Mouse (Mus musculus) embryonic facial prominence, embryonic 10.5 days (tissue): ENCODE measurements around the gene Cdh23. TPM values are rescaled to one million over a fixed set of nuclear protein-coding genes. Genes with fewer than 3 reads are reported as not detected.
A peak's percentile ranks its signal among the peaks of the same experiment; 100 is the strongest.

ENCODE experiments used
- DNase-seq: peaks from one replicate; pipeline ENCODE4 v3.0.0-alpha.2; 2017; ENCODE audit warnings: low spot score
- H3K27ac ChIP-seq: fragments of 300-500 bp; sonication (generic); replicated peaks from 2 replicates; pipeline ENCODE4 v1.5.1; 2016; ENCODE audit warnings: mild to moderate bottlenecking
- H3K27me3 ChIP-seq: fragments of 300-500 bp; sonication (generic); replicated peaks from 2 replicates; pipeline ENCODE4 v1.6.1; 2016; ENCODE audit warnings: low read depth, mild to moderate bottlenecking; ENCODE audit not compliant: poor library complexity, severe bottlenecking
- H3K36me3 ChIP-seq: fragments of 300-500 bp; sonication (generic); replicated peaks from 2 replicates; pipeline ENCODE4 v1.6.1; 2016; ENCODE audit warnings: mild to moderate bottlenecking, moderate library complexity
- H3K4me1 ChIP-seq: fragments of 300-500 bp; sonication (generic); 2 replicates; pipeline ENCODE4 v1.6.1; 2016
- H3K4me3 ChIP-seq: fragments of 300-500 bp; sonication (generic); 2 replicates; pipeline ENCODE4 v1.5.1; 2016; ENCODE audit warnings: mild to moderate bottlenecking, moderate library complexity
- H3K9me3 ChIP-seq: fragments of 300-500 bp; sonication (generic); 2 replicates; pipeline ENCODE4 v1.6.1; 2016; ENCODE audit warnings: mild to moderate bottlenecking
- WGBS: fragments of 180-500 bp; shearing (Covaris S2); methylation state at CpG from one replicate; pipeline ENCODE4 v1.1.7; 2016; 5-methylcytosine and 5-hydroxymethylcytosine counted together
- polyA plus RNA-seq: library from polyadenylated mRNA; unstranded; fragments of >200 nt; fragmentation: Nextera tagmentation; extraction: Ambion mirVana; gene quantifications from 2 replicates; pipeline ENCODE4 v1.2.1, GENCODE M21; 2016

Gene Cdh23
- polyA plus RNA-seq, 1 experiment from 2014 or later: 0.29 TPM

- H3K27ac ChIP-seq: 0 out of 2 replicates have a peak overlapping the region, but pooled peaks have one; percentile 7
Observed at GRCm38 (mm10) chr10:60357901-60358300, 338.4 kb downstream of the Cdh23 start.

GRCm38 (mm10) chr10:60357441-60357840 is 338.8 kb downstream of the Cdh23 start:
- WGBS: 85% methylated on average over 4 of the region's 4 CpGs
- no peaks in the 10 kb centered on the region for H3K36me3 ChIP-seq
- peaks cover 58% of the 10 kb centered on the region for H3K4me1 ChIP-seq
- no peak overlapping the region for H3K4me3 ChIP-seq
- H3K9me3 ChIP-seq: no peaks in the 10 kb centered on the region
- no peak for DNase-seq
- H3K27ac ChIP-seq: 0 out of 2 replicates have a peak overlapping the region, but pooled peaks have one; percentile 7
- no peaks in the 10 kb centered on the region for H3K27me3 ChIP-seq

More at GRCm38 (mm10) chr10:60357901-60358300, 338.4 kb downstream of the Cdh23 start:
- Histone ChIP-seq H3K4me3 (no peak overlapping the region), H3K36me3 (no peaks in the 10 kb centered on the region), H3K4me1 (peaks cover 55% of the 10 kb centered on the region), H3K27me3 (no peaks in the 10 kb centered on the region), H3K9me3 (no peaks in the 10 kb centered on the region)
- 92% methylated on average over 14 of the region's 14 CpGs for WGBS
- no peak for DNase-seq

- H3K27ac ChIP-seq: peak overlapping the region; percentile 72
- H3K9me3 ChIP-seq: no peaks in the 10 kb centered on the region
- no peak for DNase-seq
- no peaks in the 10 kb centered on the region for H3K27me3 ChIP-seq
- 69% methylated on average over 11 of the region's 11 CpGs for WGBS
- H3K4me3 ChIP-seq: no peak overlapping the region
- peaks cover 68% of the 10 kb centered on the region for H3K4me1 ChIP-seq
- no peaks in the 10 kb centered on the region for H3K36me3 ChIP-seq
Observed at GRCm38 (mm10) chr10:60354881-60355677, 341.2 kb downstream of the Cdh23 start.

- no peak for DNase-seq
- Histone ChIP-seq H3K4me1 (peaks cover 78% of the 10 kb centered on the region), H3K9me3 (no peaks in the 10 kb centered on the region), H3K27ac (peak overlapping the region; percentile 72), H3K36me3 (no peaks in the 10 kb centered on the region), H3K27me3 (peaks cover 2% of the 10 kb centered on the region; the same call in 1 of the 2 replicates), H3K4me3 (no peak overlapping the region)
- 87% methylated on average over 4 of the region's 4 CpGs for WGBS
Observed at GRCm38 (mm10) chr10:60354003-60354325, 342.3 kb downstream of the Cdh23 start.

- WGBS: 61% methylated on average over 5 of the region's 5 CpGs
- peaks cover 7% of the 10 kb centered on the region for H3K27me3 ChIP-seq
- peak overlapping the region; percentile 72 for H3K27ac ChIP-seq
- H3K9me3 ChIP-seq: no peaks in the 10 kb centered on the region
- no peak for DNase-seq
- no peak overlapping the region for H3K4me3 ChIP-seq
- H3K36me3 ChIP-seq: no peaks in the 10 kb centered on the region
- H3K4me1 ChIP-seq: peaks cover 79% of the 10 kb centered on the region
Observed at GRCm38 (mm10) chr10:60353241-60354002, 342.9 kb downstream of the Cdh23 start.

DNA sequence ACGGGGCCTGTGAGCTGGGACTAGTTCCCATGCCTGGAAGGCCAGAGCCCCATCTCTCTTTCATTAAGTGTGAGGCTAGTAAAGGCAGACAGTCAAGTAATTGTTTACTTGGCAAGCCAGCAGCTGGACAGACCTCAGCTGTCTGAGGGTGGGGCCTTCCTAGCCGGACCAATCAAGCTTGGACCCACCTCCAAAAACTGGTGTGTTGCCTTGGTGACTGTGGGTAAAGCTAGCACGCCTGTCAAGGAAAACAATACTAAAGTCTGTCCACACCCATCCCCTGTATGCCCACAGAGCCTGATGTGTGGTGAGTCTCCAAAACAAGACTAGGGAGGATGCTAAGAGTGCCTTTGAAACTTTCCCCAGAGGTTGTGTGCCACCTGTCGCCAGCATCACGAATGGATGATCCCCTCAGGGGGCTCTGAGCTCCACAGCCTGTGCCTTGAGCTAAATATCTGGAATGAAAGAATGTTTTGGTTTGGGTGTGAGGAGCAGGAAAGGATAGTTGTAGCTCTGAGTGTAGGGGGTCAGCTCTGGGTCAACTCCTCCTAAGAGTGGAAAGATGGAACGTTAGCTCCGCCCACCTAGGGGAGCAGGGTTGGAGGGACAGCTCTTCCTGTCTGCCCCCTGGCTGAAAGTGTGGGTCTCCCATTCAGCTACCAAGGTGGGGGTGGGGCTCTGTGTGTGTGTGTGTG is 344.4 kb downstream of the Cdh23 start:
- Histone ChIP-seq H3K27ac (peak overlapping the region; percentile 81), H3K4me3 (0 out of 2 replicates have a peak overlapping the region, but pooled peaks have one; percentile 3), H3K9me3 (no peaks in the 10 kb centered on the region), H3K36me3 (no peaks in the 10 kb centered on the region), H3K4me1 (peaks cover 85% of the 10 kb centered on the region), H3K27me3 (peaks cover 23% of the 10 kb centered on the region)
- WGBS: 18% methylated on average over 7 of the region's 7 CpGs
- DNase-seq: peak; percentile 69

- DNase-seq: no peak
- Histone ChIP-seq H3K27ac (peak overlapping the region; percentile 81), H3K27me3 (peaks cover 27% of the 10 kb centered on the region), H3K4me1 (peaks cover 91% of the 10 kb centered on the region), H3K36me3 (no peaks in the 10 kb centered on the region), H3K9me3 (no peaks in the 10 kb centered on the region), H3K4me3 (0 out of 2 replicates have a peak overlapping the region, but pooled peaks have one; percentile 3)
- 13% methylated on average over 3 of the region's 3 CpGs for WGBS
Observed at GRCm38 (mm10) chr10:60351248-60351647, 345.0 kb downstream of the Cdh23 start.

DNA sequence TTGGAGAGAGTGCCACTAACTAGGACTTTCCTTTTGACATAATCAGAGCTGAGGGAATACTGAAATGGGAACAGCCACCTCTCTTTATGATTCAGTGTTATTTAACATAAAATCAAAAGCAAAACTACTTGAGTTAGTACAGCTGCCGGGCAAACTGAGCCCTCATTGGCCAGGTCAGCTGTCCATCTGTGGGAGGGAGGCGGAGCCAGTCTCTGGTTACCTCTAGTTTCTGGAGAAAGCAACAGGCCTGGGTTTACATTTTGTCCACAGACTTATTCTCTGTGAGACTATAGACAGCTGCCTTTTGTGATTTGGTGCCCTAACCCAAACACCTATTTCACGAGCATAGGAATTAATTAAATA is 345.5 kb downstream of the Cdh23 start:
- WGBS: 41% methylated on average over 3 of the region's 3 CpGs
- DNase-seq: peak; percentile 87
- H3K27me3 ChIP-seq: peaks cover 32% of the 10 kb centered on the region
- H3K9me3 ChIP-seq: no peaks in the 10 kb centered on the region
- H3K36me3 ChIP-seq: no peaks in the 10 kb centered on the region
- peaks cover 94% of the 10 kb centered on the region for H3K4me1 ChIP-seq
- H3K4me3 ChIP-seq: no peak overlapping the region; the same call in 1 of the 2 replicates
- peak overlapping the region; percentile 81 for H3K27ac ChIP-seq

DNA sequence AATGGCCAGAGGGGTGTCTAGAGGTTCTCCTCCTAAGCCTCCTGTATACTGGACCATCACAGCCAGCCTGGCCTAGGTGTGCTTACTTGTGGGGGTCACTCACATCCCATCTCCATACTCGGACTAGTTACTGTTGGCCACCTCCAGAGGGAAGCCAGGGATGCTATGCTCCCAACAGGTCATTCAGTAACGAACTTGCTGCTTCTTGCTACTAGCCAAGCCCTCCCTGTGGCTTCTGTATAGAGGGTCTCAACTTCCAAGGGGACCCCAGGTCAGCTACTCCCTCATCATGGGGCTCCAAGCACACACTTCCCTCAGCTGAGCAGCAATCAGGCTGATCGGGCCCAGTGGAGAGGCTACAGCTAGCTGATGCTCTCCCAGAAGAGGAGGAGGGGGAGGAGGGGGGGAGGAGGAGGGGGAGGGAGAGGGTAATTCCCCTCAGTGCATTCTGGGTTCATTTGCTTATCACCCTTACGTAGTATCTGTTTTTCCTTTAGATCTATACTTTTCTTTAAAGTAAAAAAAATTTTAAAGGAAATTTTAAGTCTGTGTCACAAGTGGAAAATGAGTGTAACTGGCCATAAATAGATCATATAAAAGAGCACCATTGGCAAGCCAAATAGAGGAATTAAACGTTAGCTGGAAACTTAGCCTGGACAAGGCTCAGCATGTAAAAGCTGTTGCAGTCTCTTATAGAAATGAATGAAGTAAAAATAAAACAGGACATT is 346.0 kb downstream of the Cdh23 start:
- no peak for DNase-seq
- WGBS: 53% methylated on average over 5 of the region's 5 CpGs
- Histone ChIP-seq H3K27ac (peak overlapping the region; percentile 65), H3K4me3 (no peak overlapping the region; the same call in 1 of the 2 replicates), H3K9me3 (no peaks in the 10 kb centered on the region), H3K4me1 (peaks cover 90% of the 10 kb centered on the region), H3K36me3 (no peaks in the 10 kb centered on the region), H3K27me3 (peaks cover 33% of the 10 kb centered on the region)

GRCm38 (mm10) chr10:60349644-60350043 is 346.6 kb downstream of the Cdh23 start:
- DNase-seq: no peak
- Histone ChIP-seq H3K27ac (peak overlapping the region; percentile 65), H3K36me3 (no peaks in the 10 kb centered on the region), H3K4me1 (peaks cover 89% of the 10 kb centered on the region), H3K4me3 (no peak overlapping the region), H3K27me3 (peaks cover 33% of the 10 kb centered on the region), H3K9me3 (no peaks in the 10 kb centered on the region)
- 84% methylated on average over 5 of the region's 5 CpGs for WGBS

DNA sequence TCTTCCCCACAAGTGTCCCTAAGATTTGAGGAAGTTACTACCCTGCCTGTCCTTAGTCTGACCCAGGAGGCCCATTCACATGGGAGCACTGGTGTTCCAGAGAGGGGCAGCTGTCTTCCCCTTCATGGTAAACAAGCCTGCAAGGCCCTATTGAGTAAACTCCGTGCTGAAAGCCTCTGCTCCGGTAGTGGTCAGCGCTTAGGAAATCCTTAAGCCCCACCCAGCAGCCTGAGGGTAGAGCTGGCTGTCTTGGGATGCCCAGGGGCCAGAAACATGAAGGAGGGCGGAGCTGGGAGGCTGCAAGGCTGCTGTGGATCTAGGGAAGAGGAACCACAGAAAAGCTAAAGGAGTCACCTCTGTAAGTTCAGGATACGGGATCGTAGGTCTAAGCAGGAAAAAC is 347.2 kb downstream of the Cdh23 start:
- Histone ChIP-seq H3K27me3 (peaks cover 35% of the 10 kb centered on the region), H3K4me1 (peaks cover 87% of the 10 kb centered on the region), H3K9me3 (no peaks in the 10 kb centered on the region), H3K4me3 (no peak overlapping the region), H3K36me3 (no peaks in the 10 kb centered on the region), H3K27ac (0 out of 2 replicates have a peak overlapping the region, but pooled peaks have one; percentile 42)
- 34% methylated on average over 6 of the region's 6 CpGs for WGBS
- no peak for DNase-seq
